Mouse (Mus musculus): Measurements from ENCODE around the gene Trip13.

Gene Trip13

GRCm38 (mm10) chr13:73887415-73887874 lies 50.1 kb downstream of the Trip13 start:
- DNase-seq (ENCODE audit: low spot score in 2 of 2), result no peak

- no peak for DNase-seq (ENCODE audit: low spot score in 2 of 2)
Observed at GRCm38 (mm10) chr13:73886601-73887000, 51.0 kb downstream of the Trip13 start.

GRCm38 (mm10) chr13:73886066-73886465 lies 51.5 kb downstream of the Trip13 start:
- DNase-seq (ENCODE audit: low spot score in 2 of 2), result no peak

GRCm38 (mm10) chr13:73885656-73886055 lies 51.9 kb downstream of the Trip13 start:
- no peak for DNase-seq (ENCODE audit: low spot score in 2 of 2)

GRCm38 (mm10) chr13:73881347-73881746 lies 56.2 kb downstream of the Trip13 start:
- DNase-seq (ENCODE audit: low spot score in 2 of 2), result no peak

GRCm38 (mm10) chr13:73879824-73880223 lies 57.8 kb downstream of the Trip13 start:
- peak; percentile 38 to 82 for DNase-seq (ENCODE audit: low spot score in 2 of 2)

GRCm38 (mm10) chr13:73872159-73872558 lies 65.4 kb downstream of the Trip13 start:
- no peak for DNase-seq (ENCODE audit: low spot score in 2 of 2)
